Mouse (Mus musculus) right cerebral cortex, postnatal 10 days (tissue): ENCODE measurements around the gene Esr1.

Experiments used
- DNase-seq, 2 experiments: peaks; one replicate each; pipeline ENCODE4 v3.0.0; 2021; ENCODE audit warnings: low spot score in 2 of 2

Esr1 gene

DNA sequence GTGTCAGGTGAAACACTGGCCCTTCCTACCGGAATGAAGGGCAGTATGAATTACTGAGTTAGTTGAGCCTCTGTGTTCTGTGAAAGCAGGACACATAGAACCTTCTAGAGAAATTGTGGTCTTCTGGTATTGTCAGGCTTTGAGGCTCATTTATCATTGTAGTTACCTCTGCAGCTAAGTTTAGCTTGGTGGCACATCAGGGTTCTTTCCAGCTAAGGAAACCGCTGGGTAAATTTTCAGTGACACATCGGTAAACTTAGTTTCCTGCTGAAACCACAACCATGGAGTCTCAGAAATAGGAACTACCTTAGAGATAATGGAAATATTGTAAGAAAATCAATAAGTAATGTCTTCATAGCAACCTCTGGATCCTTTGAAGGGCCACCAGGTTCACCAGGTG, 366.0 kb downstream of the Esr1 start:
- no peak for DNase-seq

GRCm38 (mm10) chr10:4983919-4984318, 372.5 kb downstream of the Esr1 start:
- DNase-seq, result no peak

DNA sequence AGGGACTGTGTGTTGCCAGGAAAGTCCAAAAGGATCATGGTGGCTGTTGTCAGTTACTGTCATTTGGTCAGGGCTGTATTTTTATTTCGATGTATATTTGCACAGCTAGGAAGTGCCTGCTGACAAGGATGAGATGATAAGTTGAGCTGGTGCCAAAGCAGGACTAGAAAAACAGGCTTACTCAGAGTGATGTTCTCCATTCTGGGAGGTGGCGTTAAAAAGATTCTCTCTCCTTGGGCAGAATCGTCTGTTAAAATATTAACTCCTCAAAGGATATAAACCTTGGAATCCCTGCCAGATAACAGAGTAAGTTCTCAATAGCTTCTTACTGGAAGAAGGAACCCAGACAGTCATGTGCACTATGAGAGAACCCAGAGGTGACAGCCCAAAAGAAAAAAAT, 382.4 kb downstream of the Esr1 start:
- DNase-seq, result peak in 1 of 2 experiments; percentile 32

GRCm38 (mm10) chr10:4996592-4996991, 385.2 kb downstream of the Esr1 start:
- DNase-seq, result no peak

DNA sequence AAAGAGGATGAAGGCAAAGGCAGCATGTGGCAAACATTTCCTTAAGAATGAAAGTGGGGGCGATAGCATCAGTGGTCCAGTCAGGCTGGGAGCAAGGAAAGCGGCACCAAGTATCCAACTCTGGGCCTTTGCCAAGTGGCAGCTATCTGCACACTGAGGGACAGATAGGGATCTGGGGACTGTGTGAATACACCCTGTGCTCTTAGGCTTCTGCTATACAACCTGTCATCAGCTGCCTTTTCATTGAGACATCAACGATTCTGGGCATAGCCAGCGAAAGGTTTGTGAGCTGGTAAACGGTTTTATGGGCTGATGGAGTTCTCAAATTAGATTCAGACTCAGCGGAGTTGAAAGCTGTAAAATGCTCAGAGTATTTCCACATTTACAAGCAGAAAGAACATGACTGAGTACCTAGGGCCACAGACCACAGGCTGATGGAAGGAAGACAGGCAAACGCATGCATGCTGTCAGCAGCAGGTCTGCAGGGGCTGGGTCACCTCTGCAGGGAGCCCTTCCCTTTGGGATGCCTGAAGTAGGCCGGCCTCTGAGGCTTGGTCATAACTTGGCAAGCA, 397.5 kb downstream of the Esr1 start:
- DNase-seq, result no peak

GRCm38 (mm10) chr10:5012004-5012403, 400.6 kb downstream of the Esr1 start:
- no peak for DNase-seq

GRCm38 (mm10) chr10:5014976-5015375, 403.6 kb downstream of the Esr1 start:
- no peak for DNase-seq

DNA sequence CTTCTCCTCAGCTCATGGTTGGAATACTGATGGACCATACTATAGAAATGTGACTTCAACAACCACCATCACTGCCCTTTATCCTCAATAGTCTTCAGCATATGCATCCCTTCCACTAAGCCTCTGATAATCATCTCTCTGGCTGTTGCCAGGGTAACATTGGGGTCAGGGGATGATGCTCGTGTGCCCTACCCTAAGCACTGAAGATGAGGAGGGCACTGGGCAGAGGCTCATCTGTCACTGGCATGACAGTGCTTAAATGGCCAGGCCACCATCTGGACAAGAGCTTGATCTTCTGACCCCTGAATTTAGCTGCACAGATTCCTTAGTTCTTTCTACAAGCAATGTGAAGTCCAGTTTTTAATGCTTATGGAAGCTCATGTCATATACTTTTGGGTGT, 405.8 kb downstream of the Esr1 start:
- DNase-seq, result no peak

DNA sequence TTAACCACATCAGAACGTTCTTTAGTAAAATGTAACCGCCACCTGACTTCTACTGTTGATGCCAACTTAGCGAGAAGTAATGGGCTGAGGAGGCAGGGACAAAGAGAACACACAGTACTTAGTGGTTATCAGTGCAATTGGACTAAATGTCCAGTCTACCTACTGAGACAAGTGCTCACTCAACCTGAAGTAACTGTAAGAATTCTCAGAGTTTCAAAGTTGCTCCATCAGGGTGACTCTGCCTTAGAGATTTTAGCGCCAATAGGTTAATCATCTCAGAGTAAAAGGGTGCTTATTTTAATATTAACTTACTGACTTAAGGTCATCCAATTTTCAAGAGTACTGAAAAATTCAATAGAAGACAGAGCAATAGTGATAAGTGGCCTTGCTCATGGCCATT, 414.5 kb downstream of the Esr1 start:
- DNase-seq, result no peak

GRCm38 (mm10) chr10:5027208-5027607, 415.8 kb downstream of the Esr1 start:
- no peak for DNase-seq

GRCm38 (mm10) chr10:5028301-5028700, 416.9 kb downstream of the Esr1 start:
- no peak for DNase-seq

GRCm38 (mm10) chr10:5029161-5029560, 417.8 kb downstream of the Esr1 start:
- DNase-seq, result no peak

DNA sequence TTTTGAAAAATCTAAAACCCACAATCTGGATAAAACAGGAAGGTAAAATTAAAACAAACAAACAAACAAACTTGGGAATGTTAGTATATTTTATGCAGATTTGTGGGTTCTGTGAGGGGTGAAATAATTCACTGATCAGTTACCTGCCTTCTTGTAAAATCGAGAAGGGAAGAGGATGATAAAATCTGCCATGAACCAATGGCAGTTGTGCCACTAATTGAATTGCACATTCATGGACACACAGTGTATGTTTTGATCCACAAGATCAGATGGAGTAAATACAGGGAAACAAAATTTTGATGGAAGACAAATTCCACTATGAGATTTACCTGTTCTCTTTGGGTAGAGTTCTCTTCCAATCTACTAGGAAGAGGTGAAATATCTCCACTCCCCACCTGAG, 418.5 kb downstream of the Esr1 start:
- no peak for DNase-seq

- no peak for DNase-seq
These were observed 421.0 kb downstream of the Esr1 start for GRCm38 (mm10) chr10:5032192-5033048.

DNA sequence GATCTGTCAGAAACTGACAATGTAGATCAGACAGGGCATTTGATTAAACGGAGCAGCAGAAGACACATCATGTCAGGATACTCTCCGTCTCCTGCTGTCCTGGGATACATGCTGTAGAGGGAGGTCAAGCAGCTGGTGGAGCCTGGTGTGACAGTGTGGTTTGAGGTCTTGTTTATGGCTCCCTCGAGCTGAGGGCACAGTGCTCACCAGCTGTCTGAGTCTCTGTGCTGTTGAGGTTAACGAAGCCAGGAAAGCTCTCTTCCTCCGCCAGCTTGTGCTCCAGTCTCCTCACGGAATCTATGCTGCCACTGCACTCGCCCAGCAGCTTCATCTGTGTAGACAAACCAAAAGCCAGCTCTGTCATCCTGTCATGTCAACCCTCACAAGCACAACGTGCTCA, 429.9 kb downstream of the Esr1 start:
- DNase-seq, result no peak

- no peak for DNase-seq
These were observed 433.1 kb downstream of the Esr1 start for GRCm38 (mm10) chr10:5044481-5044880.

DNA sequence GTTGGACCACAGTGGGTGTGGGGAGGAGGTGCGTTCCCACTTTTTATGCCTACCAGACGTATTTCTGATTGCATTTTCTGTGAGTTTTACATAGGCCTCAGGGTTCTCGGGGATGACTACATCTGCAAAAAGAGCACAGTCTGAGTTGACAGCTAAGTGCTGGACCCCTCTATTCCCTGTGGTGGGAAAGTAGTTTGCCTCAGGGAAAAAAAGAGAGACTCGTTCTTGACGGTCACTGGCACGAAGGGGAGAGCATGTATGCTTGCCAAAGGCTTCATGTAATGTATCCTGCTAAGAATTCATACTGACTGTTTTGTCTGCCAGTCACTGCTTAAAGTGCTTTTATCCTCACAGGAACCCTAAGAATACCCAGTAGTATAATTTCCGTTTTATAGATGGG, 433.8 kb downstream of the Esr1 start:
- no peak for DNase-seq

DNA sequence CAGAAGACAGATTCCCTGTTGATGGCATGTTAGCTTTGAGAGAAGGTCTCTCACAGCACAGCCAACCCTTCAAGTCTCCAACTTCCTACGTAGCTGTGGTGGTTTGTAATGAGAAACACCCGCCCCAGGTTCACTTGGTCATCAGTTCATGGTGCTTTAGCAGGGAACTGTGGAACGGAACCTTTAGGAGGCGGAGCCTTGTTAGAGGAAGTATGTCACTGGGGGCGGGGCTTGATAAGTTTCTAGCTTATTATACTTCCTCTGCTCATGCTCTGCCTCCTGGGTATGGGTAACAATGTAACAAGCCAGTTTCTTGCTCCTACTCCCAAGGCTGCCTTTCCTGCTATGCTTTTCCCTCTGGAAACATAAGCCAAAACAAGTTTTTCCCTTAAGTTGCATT, 434.3 kb downstream of the Esr1 start:
- DNase-seq, result no peak
